Mouse (Mus musculus): ENCODE measurements around the gene Rnf2. TPM values are rescaled to one million over a fixed set of nuclear protein-coding genes. Genes with fewer than 3 reads are reported as not detected.
"Not testable (repeated sequence)": the region's sequence is repeated elsewhere in the genome, so short reads cannot be mapped to it uniquely, and the experiment has no call there.

The Rnf2 gene
- polyA plus RNA-seq, 1 experiment: 12.0 TPM

GRCm38 (mm10) chr1:151492419-151492818 is 8.3 kb downstream of the Rnf2 start:
- Histone ChIP-seq H3K4me3 (replicated peaks; ENCODE audit: extremely low read depth, low read depth, low read length) (no peak overlapping the region), H3K4me1 (ENCODE audit: control insufficient read depth, insufficient read depth, low read length) (peaks cover 2% of the 10 kb centered on the region)
- TF ChIP-seq CTCF (IDR thresholded peaks at IDR 0.05; ENCODE audit: insufficient read depth, low read length) (no peak), POLR2A (IDR thresholded peaks at IDR 0.05; ENCODE audit: borderline replicate concordance, extremely low read depth, low read depth, low read length) (no peak)
- WGBS: 25% methylated on average over 1 of the region's 1 CpGs
- no peak for DNase-seq

GRCm38 (mm10) chr1:151489806-151490205 is 10.9 kb downstream of the Rnf2 start:
- 55% methylated on average over 6 of the region's 6 CpGs for WGBS
- TF ChIP-seq CTCF (IDR thresholded peaks at IDR 0.05; ENCODE audit: insufficient read depth, low read length) (no peak), POLR2A (IDR thresholded peaks at IDR 0.05; ENCODE audit: borderline replicate concordance, extremely low read depth, low read depth, low read length) (no peak)
- DNase-seq: no peak
- no peak overlapping the region for H3K4me3 ChIP-seq (replicated peaks; ENCODE audit: extremely low read depth, low read depth, low read length)
- peaks cover 2% of the 10 kb centered on the region for H3K4me1 ChIP-seq (ENCODE audit: control insufficient read depth, insufficient read depth, low read length)

- no peak for DNase-seq
- TF ChIP-seq CTCF (IDR thresholded peaks at IDR 0.05; ENCODE audit: insufficient read depth, low read length) (no peak), POLR2A (IDR thresholded peaks at IDR 0.05; ENCODE audit: borderline replicate concordance, extremely low read depth, low read depth, low read length) (no peak)
- H3K4me3 ChIP-seq (replicated peaks; ENCODE audit: extremely low read depth, low read depth, low read length): no peak overlapping the region
- WGBS: 94% methylated on average over 5 of the region's 5 CpGs
- peaks cover under 1% of the 10 kb centered on the region for H3K4me1 ChIP-seq (ENCODE audit: control insufficient read depth, insufficient read depth, low read length)
Measured at GRCm38 (mm10) chr1:151484754-151485153, 16.0 kb downstream of the Rnf2 start.

GRCm38 (mm10) chr1:151483568-151483967 is 17.2 kb downstream of the Rnf2 start:
- TF ChIP-seq CTCF (IDR thresholded peaks at IDR 0.05; ENCODE audit: insufficient read depth, low read length) (0 out of 2 replicates have a peak, but pooled peaks have one; percentile 21), POLR2A (IDR thresholded peaks at IDR 0.05; ENCODE audit: borderline replicate concordance, extremely low read depth, low read depth, low read length) (no peak)
- DNase-seq: no peak
- WGBS: 35% methylated on average over 1 of the region's 1 CpGs
- Histone ChIP-seq H3K4me3 (replicated peaks; ENCODE audit: extremely low read depth, low read depth, low read length) (no peak overlapping the region), H3K4me1 (ENCODE audit: control insufficient read depth, insufficient read depth, low read length) (no peaks in the 10 kb centered on the region; the same call in 1 of the 2 replicates)

DNA sequence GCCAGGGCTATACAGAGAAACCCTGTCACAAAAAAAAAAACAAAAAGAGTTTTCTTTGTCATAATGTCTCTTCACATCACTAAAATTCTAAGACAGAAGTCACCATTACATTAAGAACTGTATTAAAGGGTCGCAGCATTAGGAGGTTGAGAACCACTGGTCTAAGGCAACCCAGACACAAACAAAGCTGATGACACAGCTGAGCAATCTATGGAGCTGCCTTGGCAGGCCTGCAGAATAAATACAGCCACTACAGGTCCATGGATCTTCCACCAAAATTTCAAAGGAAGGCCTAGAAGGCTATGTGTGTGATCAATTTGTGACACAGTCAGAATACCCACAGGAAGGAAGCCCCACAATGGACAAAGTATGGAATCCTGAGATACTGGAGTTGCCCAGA is 18.3 kb downstream of the Rnf2 start:
- TF ChIP-seq POLR2A (IDR thresholded peaks at IDR 0.05; ENCODE audit: borderline replicate concordance, extremely low read depth, low read depth, low read length): no peak
- no peak for TF ChIP-seq CTCF (IDR thresholded peaks at IDR 0.05; ENCODE audit: insufficient read depth, low read length)
- Histone ChIP-seq H3K4me3 (replicated peaks; ENCODE audit: extremely low read depth, low read depth, low read length) (no peak overlapping the region), H3K4me1 (ENCODE audit: control insufficient read depth, insufficient read depth, low read length) (no peaks in the 10 kb centered on the region; the same call in 1 of the 2 replicates)
- WGBS: 97% methylated on average over 1 of the region's 1 CpGs
- no peak for DNase-seq

- H3K4me3 ChIP-seq (replicated peaks; ENCODE audit: extremely low read depth, low read depth, low read length); H3K4me1 ChIP-seq (ENCODE audit: control insufficient read depth, insufficient read depth, low read length); DNase-seq: not testable (repeated sequence)
- WGBS: 89% methylated on average over 8 of the region's 8 CpGs
Measured at GRCm38 (mm10) chr1:151472386-151472785, 28.4 kb downstream of the Rnf2 start.

DNA sequence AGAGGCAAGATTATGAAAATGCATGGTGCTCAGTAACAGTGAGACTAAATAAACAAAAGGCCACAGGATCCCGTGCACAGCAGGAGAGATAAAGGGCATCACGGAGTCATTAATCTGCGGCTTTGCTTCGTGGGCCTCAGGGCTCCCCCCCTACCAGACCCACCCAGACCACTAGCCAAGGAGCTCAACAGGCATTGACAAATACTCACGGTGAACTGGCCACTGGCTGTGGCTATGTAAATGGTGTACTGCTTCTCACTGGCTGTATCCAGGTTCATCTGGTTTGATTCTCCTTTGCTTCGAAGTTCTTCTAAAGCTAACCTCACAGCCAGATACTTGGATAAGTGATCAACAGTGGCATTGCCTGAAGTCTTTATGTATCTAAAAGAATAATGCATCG is 29.3 kb downstream of the Rnf2 start:
- Histone ChIP-seq H3K4me3 (replicated peaks; ENCODE audit: extremely low read depth, low read depth, low read length) (no peak overlapping the region), H3K4me1 (ENCODE audit: control insufficient read depth, insufficient read depth, low read length) (no peaks in the 10 kb centered on the region)
- no peak for DNase-seq
- 72% methylated on average over 7 of the region's 7 CpGs for WGBS
- TF ChIP-seq CTCF (IDR thresholded peaks at IDR 0.05; ENCODE audit: insufficient read depth, low read length) (no peak), POLR2A (IDR thresholded peaks at IDR 0.05; ENCODE audit: borderline replicate concordance, extremely low read depth, low read depth, low read length) (no peak)

- no peaks in the 10 kb centered on the region for H3K4me1 ChIP-seq (ENCODE audit: control insufficient read depth, insufficient read depth, low read length)
- 74% methylated on average over 4 of the region's 4 CpGs for WGBS
- H3K4me3 ChIP-seq (replicated peaks; ENCODE audit: extremely low read depth, low read depth, low read length): no peak overlapping the region
- no peak for DNase-seq
- no peak for TF ChIP-seq CTCF (IDR thresholded peaks at IDR 0.05; ENCODE audit: insufficient read depth, low read length)
- TF ChIP-seq POLR2A (IDR thresholded peaks at IDR 0.05; ENCODE audit: borderline replicate concordance, extremely low read depth, low read depth, low read length): no peak
Measured at GRCm38 (mm10) chr1:151466571-151466970, 34.2 kb downstream of the Rnf2 start.

DNA sequence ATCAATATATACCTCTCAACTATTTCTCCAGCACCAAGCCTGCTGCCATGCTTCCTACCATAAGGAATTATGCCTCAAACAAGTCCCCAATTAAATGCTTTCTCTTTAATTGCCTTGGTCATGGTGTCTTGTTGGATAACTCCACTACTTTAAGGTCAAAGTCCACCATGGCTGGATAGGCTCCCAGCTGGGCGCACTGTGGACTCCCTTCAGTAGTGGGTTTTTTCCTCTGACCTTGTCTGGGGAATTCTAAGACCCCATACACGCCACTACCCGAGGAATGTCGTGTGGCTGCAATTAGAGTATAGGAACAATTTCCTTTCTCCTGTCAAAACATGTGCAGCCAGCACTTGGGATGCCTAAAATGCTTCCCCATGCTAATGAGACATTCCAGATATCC is 35.8 kb downstream of the Rnf2 start:
- TF ChIP-seq CTCF (IDR thresholded peaks at IDR 0.05; ENCODE audit: insufficient read depth, low read length): no peak
- TF ChIP-seq POLR2A (IDR thresholded peaks at IDR 0.05; ENCODE audit: borderline replicate concordance, extremely low read depth, low read depth, low read length): no peak
- Histone ChIP-seq H3K4me3 (replicated peaks; ENCODE audit: extremely low read depth, low read depth, low read length) (no peak overlapping the region), H3K4me1 (ENCODE audit: control insufficient read depth, insufficient read depth, low read length) (no peaks in the 10 kb centered on the region)
- DNase-seq: no peak
- WGBS: 53% methylated on average over 4 of the region's 4 CpGs

- H3K4me3 ChIP-seq (replicated peaks; ENCODE audit: extremely low read depth, low read depth, low read length): no peak overlapping the region
- no peaks in the 10 kb centered on the region for H3K4me1 ChIP-seq (ENCODE audit: control insufficient read depth, insufficient read depth, low read length)
- 87% methylated on average over 9 of the region's 9 CpGs for WGBS
- peak; percentile 26 for TF ChIP-seq CTCF (IDR thresholded peaks at IDR 0.05; ENCODE audit: insufficient read depth, low read length)
- TF ChIP-seq POLR2A (IDR thresholded peaks at IDR 0.05; ENCODE audit: borderline replicate concordance, extremely low read depth, low read depth, low read length): no peak
- DNase-seq: no peak
Measured at GRCm38 (mm10) chr1:151461265-151461664, 39.5 kb downstream of the Rnf2 start.

Measured in lung, adult 2 months (tissue).